Mouse (Mus musculus) bone marrow macrophage, adult 2 months (primary cell): Measurements from ENCODE around the gene Ssbp3. TPM values are rescaled to one million over a fixed set of nuclear protein-coding genes. Genes with fewer than 3 reads are reported as not detected.

Experiments
- H3K27ac ChIP-seq: 2 replicates; pipeline ENCODE4 v1.5.1; 2012; ENCODE audit warnings: low read depth, low read length; ENCODE audit not compliant: insufficient read depth
- H3K4me1 ChIP-seq: 2 replicates; pipeline ENCODE4 v1.6.1; 2012; ENCODE audit warnings: low read length; ENCODE audit not compliant: control insufficient read depth, insufficient read depth
- H3K4me3 ChIP-seq: 2 replicates; pipeline ENCODE4 v1.5.1; 2012; ENCODE audit warnings: mild to moderate bottlenecking, low read length, moderate library complexity; ENCODE audit not compliant: insufficient read depth
- CTCF ChIP-seq: IDR thresholded peaks from 2 replicates; pipeline ENCODE4 v1.5.1; 2012; ENCODE audit warnings: low read depth, mild to moderate bottlenecking, low read length, moderate library complexity
- POLR2A ChIP-seq: IDR thresholded peaks from 2 replicates; pipeline ENCODE4 v1.6.1; 2012; ENCODE audit warnings: mild to moderate bottlenecking, low read depth, low read length, borderline replicate concordance
- polyA plus RNA-seq: library from polyadenylated mRNA; stranded (reverse); fragments of >200 nt; gene quantifications from 2 replicates; pipeline ENCODE4 v1.2.4, GENCODE M21; 2012; ENCODE audit not compliant: missing spikeins, insufficient read depth, insufficient read length

Ssbp3 gene
- polyA plus RNA-seq, 1 experiment = 34.8 TPM

GRCm38 (mm10) chr4:107004346-107004745 is 93.8 kb downstream of the Ssbp3 start:
- Histone ChIP-seq H3K4me3 (no peak overlapping the region), H3K27ac (no peak overlapping the region), H3K4me1 (peaks cover 11% of the 10 kb centered on the region)
- no peak for TF ChIP-seq CTCF
- no peak for TF ChIP-seq POLR2A

GRCm38 (mm10) chr4:107005166-107005565 is 94.7 kb downstream of the Ssbp3 start:
- H3K27ac ChIP-seq = no peak overlapping the region
- TF ChIP-seq CTCF (no peak), POLR2A (no peak)
- no peak overlapping the region for H3K4me3 ChIP-seq
- peaks cover 11% of the 10 kb centered on the region for H3K4me1 ChIP-seq

- H3K4me1 ChIP-seq = peaks cover 18% of the 10 kb centered on the region
- TF ChIP-seq CTCF (no peak), POLR2A (no peak)
- H3K4me3 ChIP-seq = no peak overlapping the region
- H3K27ac ChIP-seq = no peak overlapping the region
Measured at GRCm38 (mm10) chr4:107006229-107006628, 95.7 kb downstream of the Ssbp3 start.

- no peak overlapping the region for H3K4me3 ChIP-seq
- no peak overlapping the region for H3K27ac ChIP-seq
- no peak for TF ChIP-seq CTCF
- no peak for TF ChIP-seq POLR2A
- peaks cover 22% of the 10 kb centered on the region for H3K4me1 ChIP-seq
Measured at GRCm38 (mm10) chr4:107006807-107007206, 96.3 kb downstream of the Ssbp3 start.

GRCm38 (mm10) chr4:107007359-107007758 is 96.9 kb downstream of the Ssbp3 start:
- peaks cover 27% of the 10 kb centered on the region for H3K4me1 ChIP-seq
- TF ChIP-seq POLR2A (no peak), CTCF (no peak)
- no peak overlapping the region for H3K27ac ChIP-seq
- no peak overlapping the region for H3K4me3 ChIP-seq

- no peak for TF ChIP-seq POLR2A
- no peak for TF ChIP-seq CTCF
- H3K4me1 ChIP-seq = peaks cover 34% of the 10 kb centered on the region
- H3K4me3 ChIP-seq = no peak overlapping the region
- H3K27ac ChIP-seq = no peak overlapping the region
Measured at GRCm38 (mm10) chr4:107008161-107008560, 97.7 kb downstream of the Ssbp3 start.

GRCm38 (mm10) chr4:107009548-107009947 is 99.0 kb downstream of the Ssbp3 start:
- H3K4me3 ChIP-seq = no peak overlapping the region
- no peak overlapping the region for H3K27ac ChIP-seq
- no peak for TF ChIP-seq POLR2A
- TF ChIP-seq CTCF = no peak
- H3K4me1 ChIP-seq = peaks cover 40% of the 10 kb centered on the region

GRCm38 (mm10) chr4:107011325-107012004 is 101.0 kb downstream of the Ssbp3 start:
- TF ChIP-seq POLR2A (no peak), CTCF (no peak)
- H3K4me1 ChIP-seq = peaks cover 28% of the 10 kb centered on the region
- H3K27ac ChIP-seq = no peak overlapping the region
- no peak overlapping the region for H3K4me3 ChIP-seq

GRCm38 (mm10) chr4:107012005-107012478 is 101.5 kb downstream of the Ssbp3 start:
- Histone ChIP-seq H3K4me1 (peaks cover 29% of the 10 kb centered on the region), H3K4me3 (no peak overlapping the region), H3K27ac (no peak overlapping the region)
- TF ChIP-seq CTCF (no peak), POLR2A (no peak)

GRCm38 (mm10) chr4:107012574-107012973 is 102.1 kb downstream of the Ssbp3 start:
- Histone ChIP-seq H3K27ac (no peak overlapping the region), H3K4me1 (peaks cover 34% of the 10 kb centered on the region), H3K4me3 (no peak overlapping the region)
- TF ChIP-seq POLR2A (no peak), CTCF (no peak)
